Mouse (Mus musculus): ENCODE measurements around the gene Grap. TPM values are rescaled to one million over a fixed set of nuclear protein-coding genes. Genes with fewer than 3 reads are reported as not detected.

Gene Grap
- polyA plus RNA-seq, 1 experiment = 0.06 TPM

DNA sequence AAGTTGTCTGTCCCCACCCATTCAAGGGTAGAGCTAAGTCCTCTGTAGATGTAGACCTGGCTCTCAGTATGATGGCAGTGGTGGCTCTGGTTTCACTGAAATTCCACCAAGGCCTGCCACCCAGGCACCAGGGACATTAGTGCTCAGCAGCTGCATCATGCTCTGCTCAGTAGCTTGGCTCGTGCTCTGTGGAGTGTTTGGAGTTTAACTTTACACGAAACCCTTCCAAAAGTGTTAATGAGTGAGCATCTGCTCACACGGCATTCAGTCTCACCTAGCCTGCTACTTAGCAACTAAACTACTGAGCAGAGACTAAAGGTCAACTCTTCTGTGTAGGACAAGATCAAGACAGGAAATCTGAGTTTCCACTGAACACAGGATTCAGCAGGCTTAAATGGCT is 67.6 kb downstream of the Grap start, which contains the start of gene Slc5a10:
Gene Slc5a10 (minus strand): TSS at position 191 of the 400 bp plus-strand sequence.
- Histone ChIP-seq H3ac (ENCODE audit: control insufficient read depth, insufficient read length) (no peak within 1 kb of the TSS), H3K4me3 (no peak within 1 kb of the TSS), H3K79me2 (ENCODE audit: control insufficient read depth, insufficient read depth) (no peaks in the 10 kb centered on the region), H3K4me2 (ENCODE audit: low read depth) (no peak within 1 kb of the TSS), H3K36me3 (ENCODE audit: control insufficient read depth, insufficient read depth) (no peaks in the 10 kb centered on the region), H3K27me3 (ENCODE audit: control insufficient read depth, insufficient read depth, insufficient read length) (peaks cover 5% of the 10 kb centered on the region)
- no peak for TF ChIP-seq SRF (IDR thresholded peaks at IDR 0.05; ENCODE audit: control insufficient read depth, insufficient read length, low read depth)
- no peak for TF ChIP-seq TCF3 (IDR thresholded peaks at IDR 0.05; ENCODE audit: insufficient read length, low read depth)
- no peak for TF ChIP-seq CEBPB (IDR thresholded peaks at IDR 0.05; ENCODE audit: insufficient read depth, poor library complexity, severe bottlenecking)
- TF ChIP-seq MYOG (IDR thresholded peaks at IDR 0.05; ENCODE audit: control insufficient read depth in 1 of 3, insufficient read depth in 1 of 3, insufficient read length in 2 of 3, low read depth in 2 of 3) = no peak
- no peak for TF ChIP-seq REST (IDR thresholded peaks at IDR 0.05; ENCODE audit: insufficient read depth, insufficient read length)
- TF ChIP-seq TCF12 (IDR thresholded peaks at IDR 0.05; ENCODE audit: insufficient read depth, poor library complexity, severe bottlenecking) = no peak
- no peak for TF ChIP-seq MAX (IDR thresholded peaks at IDR 0.05; ENCODE audit: low read depth)
- TF ChIP-seq POLR2AphosphoS2 (IDR thresholded peaks at IDR 0.05; ENCODE audit: insufficient read length, low read depth) = no peak

DNA sequence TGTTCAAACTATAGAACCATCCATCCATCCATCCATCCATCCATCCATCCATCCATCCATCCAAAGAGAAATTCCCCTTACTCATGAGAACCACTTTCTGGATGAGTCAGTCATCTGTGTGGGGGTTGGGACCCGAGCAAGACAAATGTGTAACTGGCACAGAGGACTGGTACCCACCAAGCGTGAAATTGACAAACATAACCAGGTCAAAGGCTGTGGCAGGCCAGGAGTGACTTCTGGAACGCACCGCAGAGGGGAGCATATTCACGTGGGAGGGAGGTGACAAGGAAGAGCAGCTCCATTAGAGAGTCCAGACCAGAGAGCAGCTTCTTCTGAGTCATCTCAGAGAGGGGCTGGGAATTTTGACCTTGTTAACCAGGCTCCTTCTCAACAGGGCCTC is 69.0 kb downstream of the Grap start:
- Histone ChIP-seq H3K4me2 (ENCODE audit: low read depth) (no peak overlapping the region), H3ac (ENCODE audit: control insufficient read depth, insufficient read length) (no peak overlapping the region), H3K27me3 (ENCODE audit: control insufficient read depth, insufficient read depth, insufficient read length) (peaks cover 5% of the 10 kb centered on the region), H3K36me3 (ENCODE audit: control insufficient read depth, insufficient read depth) (no peaks in the 10 kb centered on the region), H3K4me3 (no peak overlapping the region), H3K79me2 (ENCODE audit: control insufficient read depth, insufficient read depth) (no peaks in the 10 kb centered on the region)
- TF ChIP-seq CEBPB (IDR thresholded peaks at IDR 0.05; ENCODE audit: insufficient read depth, poor library complexity, severe bottlenecking) = no peak
- no peak for TF ChIP-seq SRF (IDR thresholded peaks at IDR 0.05; ENCODE audit: control insufficient read depth, insufficient read length, low read depth)
- TF ChIP-seq MYOG (IDR thresholded peaks at IDR 0.05; ENCODE audit: control insufficient read depth in 1 of 3, insufficient read depth in 1 of 3, insufficient read length in 2 of 3, low read depth in 2 of 3) = no peak
- no peak for TF ChIP-seq MYOD1 (IDR thresholded peaks at IDR 0.05; ENCODE audit: control insufficient read depth in 1 of 3, insufficient read length in 2 of 3, low read depth in 2 of 3)
- TF ChIP-seq USF1 (IDR thresholded peaks at IDR 0.05; ENCODE audit: low read depth) = no peak
- no peak for TF ChIP-seq TCF12 (IDR thresholded peaks at IDR 0.05; ENCODE audit: insufficient read depth, poor library complexity, severe bottlenecking)
- no peak for TF ChIP-seq E2F4 (IDR thresholded peaks at IDR 0.05; ENCODE audit: insufficient read depth)
- TF ChIP-seq POLR2A (IDR thresholded peaks at IDR 0.05; ENCODE audit: insufficient read length, low read depth) = no peak
- no peak for TF ChIP-seq POLR2AphosphoS2 (IDR thresholded peaks at IDR 0.05; ENCODE audit: insufficient read length, low read depth)
- no peak for TF ChIP-seq MAX (IDR thresholded peaks at IDR 0.05; ENCODE audit: low read depth)
- no peak for TF ChIP-seq REST (IDR thresholded peaks at IDR 0.05; ENCODE audit: insufficient read depth, insufficient read length)
- no peak for TF ChIP-seq TCF3 (IDR thresholded peaks at IDR 0.05; ENCODE audit: insufficient read length, low read depth)

Other genes with a start within 250 kb of the Grap start
- gene Rnf112, start 199.1 kb upstream of the Grap start, polyA plus RNA-seq (2012; fragmentation: generic; extraction: Trizol) = not detected
- gene Mfap4, start 167.8 kb upstream of the Grap start, polyA plus RNA-seq (2012; fragmentation: generic; extraction: Trizol) = 1.1 TPM
- gene Mapk7, start 158.9 kb upstream of the Grap start, polyA plus RNA-seq (2012; fragmentation: generic; extraction: Trizol) = 16.5 TPM
- 38.6 TPM for gene B9d1, start 148.1 kb upstream of the Grap start, polyA plus RNA-seq (2012; fragmentation: generic; extraction: Trizol)
- gene Epn2, start 73.6 kb upstream of the Grap start, polyA plus RNA-seq (2012; fragmentation: generic; extraction: Trizol) = 14.1 TPM
- not detected for gene Fam83g, start 30.8 kb downstream of the Grap start, polyA plus RNA-seq (2012; fragmentation: generic; extraction: Trizol)
- 0.05 TPM for gene Slc5a10, start 67.6 kb downstream of the Grap start, polyA plus RNA-seq (2012; fragmentation: generic; extraction: Trizol)
- gene Prpsap2, start 108.8 kb downstream of the Grap start, polyA plus RNA-seq (2012; fragmentation: generic; extraction: Trizol) = 11.5 TPM
- gene Ulk2, start 201.8 kb downstream of the Grap start, polyA plus RNA-seq (2012; fragmentation: generic; extraction: Trizol) = 9.3 TPM

Measured in myocyte (in vitro differentiated cells).